Mouse (Mus musculus): ENCODE measurements around the gene Mgst3.

GRCm38 (mm10) chr1:167381050-167382015 lies 12.3 kb downstream of the Mgst3 start:
- TF ChIP-seq CTCF (IDR thresholded peaks at IDR 0.05; ENCODE audit: low read depth, low read length) (no peak), GATA1 (IDR thresholded peaks at IDR 0.05; ENCODE audit: borderline replicate concordance, low read length) (no peak), GATA2 (IDR thresholded peaks at IDR 0.05; ENCODE audit: borderline replicate concordance, low read depth, low read length) (no peak), TAL1 (conservative IDR thresholded peaks at IDR 0.05; ENCODE audit: low read depth, low read length) (no peak), POLR2AphosphoS5 (IDR thresholded peaks at IDR 0.05; ENCODE audit: insufficient replicate concordance, low read depth, low read length) (no peak)

All from G1E (cell line).